Mouse (Mus musculus) adrenal gland, postnatal 25 days (tissue): ENCODE measurements around the gene E130308A19Rik. TPM values are rescaled to one million over a fixed set of nuclear protein-coding genes. Genes with fewer than 3 reads are reported as not detected.

ENCODE experiments used
- DNase-seq: peaks from one replicate; pipeline ENCODE4 v3.0.0; 2021; ENCODE audit warnings: mixed read lengths
- total RNA-seq: library from RNA; stranded (reverse); gene quantifications from 2 replicates; pipeline ENCODE4 v1.2.3, GENCODE M21; 2021

Gene E130308A19Rik
- total RNA-seq, 1 experiment from 2014 or later: 19.8 TPM

DNA sequence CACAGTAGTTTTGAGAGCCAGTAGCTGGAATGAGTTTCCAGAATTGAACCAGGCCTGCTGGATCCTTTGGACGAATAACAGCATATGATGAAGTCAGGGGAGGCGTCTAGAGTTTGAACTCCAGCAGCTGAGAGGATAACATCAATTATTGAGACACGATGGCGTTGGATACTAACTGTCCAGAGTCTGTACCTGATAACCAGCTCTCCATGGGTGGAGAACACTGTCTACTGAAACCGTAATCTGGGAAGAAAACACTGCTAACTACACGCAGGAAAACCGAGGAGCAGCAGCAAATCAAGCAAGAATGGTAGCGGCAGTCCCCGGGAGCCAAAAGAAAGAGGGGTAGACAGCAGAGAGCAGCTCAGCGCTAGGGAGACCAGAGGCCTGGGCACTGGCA lies 56.9 kb downstream of the E130308A19Rik start:
- no peak for DNase-seq

DNA sequence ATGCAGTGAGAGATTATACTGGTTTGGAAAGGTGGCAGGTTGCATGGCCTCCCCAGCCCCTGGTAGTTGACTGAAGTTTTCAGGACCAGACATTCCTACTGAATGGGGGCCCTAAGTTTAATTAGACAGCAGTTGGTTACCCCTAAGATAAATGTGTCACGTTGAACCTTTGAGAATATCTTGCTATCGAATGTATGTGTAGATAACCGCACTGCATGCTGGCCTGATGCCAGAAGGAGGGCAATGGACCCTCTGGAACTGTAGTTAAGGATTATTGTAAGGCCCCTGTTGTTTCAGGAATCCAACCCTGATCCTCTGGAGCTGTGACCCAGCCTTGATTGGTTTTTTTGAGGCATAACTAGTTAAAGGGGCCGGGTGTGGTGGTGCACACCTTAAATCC lies 58.3 kb downstream of the E130308A19Rik start:
- DNase-seq: no peak

- no peak for DNase-seq
Measured at GRCm38 (mm10) chr4:59686716-59687115, 60.7 kb downstream of the E130308A19Rik start.

DNA sequence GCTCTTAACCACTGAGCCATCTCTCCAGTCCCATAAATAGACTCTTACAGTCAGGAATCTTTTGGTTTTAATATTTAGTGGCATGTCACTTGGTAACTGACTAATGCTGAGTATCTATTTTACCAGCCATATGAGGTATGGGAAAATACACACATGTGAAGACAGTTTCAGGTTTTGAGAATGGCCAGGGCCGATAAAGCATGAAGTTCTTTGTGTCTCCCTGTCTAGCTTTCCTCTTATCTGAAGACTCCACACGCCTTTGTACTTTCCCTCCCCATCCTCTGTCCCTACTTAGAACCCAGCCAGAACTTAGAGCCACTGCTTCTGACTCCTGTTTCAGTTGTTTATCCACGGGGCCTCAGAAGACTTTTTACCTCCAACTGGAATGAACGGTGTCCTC lies 63.0 kb downstream of the E130308A19Rik start:
- DNase-seq: no peak

DNA sequence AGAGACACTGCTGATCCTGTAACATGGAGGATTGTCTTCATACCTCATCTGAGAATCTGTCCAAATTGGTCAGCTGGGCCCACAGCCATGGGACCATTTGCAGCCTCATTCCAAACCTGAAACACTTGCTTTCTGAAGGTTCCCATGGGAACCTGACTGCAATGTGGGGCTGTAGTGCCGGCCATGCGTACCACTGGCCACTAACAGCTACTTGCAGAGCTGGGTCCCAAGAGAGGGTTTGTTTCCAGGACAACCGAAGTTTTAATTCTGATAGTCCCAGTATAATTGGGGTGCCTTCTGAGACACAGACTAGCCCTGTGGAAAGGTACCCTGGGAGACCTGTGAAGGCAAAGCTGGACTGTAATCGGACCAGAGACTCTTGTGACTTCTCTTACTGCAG lies 64.1 kb downstream of the E130308A19Rik start:
- no peak for DNase-seq

DNA sequence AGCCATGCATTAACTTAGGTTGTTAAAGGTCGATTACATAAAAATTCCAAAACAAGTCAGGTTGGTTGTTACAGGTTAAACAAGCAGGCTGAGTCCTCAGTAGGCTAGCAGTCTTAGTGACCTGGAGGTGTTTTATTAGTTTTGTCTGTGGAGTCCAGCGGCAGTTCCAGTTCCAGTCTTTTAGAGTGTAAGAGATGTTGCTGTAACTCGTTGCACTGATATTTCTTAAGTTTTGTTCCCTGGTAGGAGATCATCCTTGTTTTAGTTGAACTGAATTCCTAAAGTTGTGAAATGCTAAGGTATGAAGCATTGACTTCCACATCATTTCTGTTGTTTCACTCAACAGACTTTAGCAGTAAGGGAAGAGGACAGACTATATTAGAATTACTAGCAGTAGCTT lies 70.8 kb downstream of the E130308A19Rik start:
- no peak for DNase-seq

DNA sequence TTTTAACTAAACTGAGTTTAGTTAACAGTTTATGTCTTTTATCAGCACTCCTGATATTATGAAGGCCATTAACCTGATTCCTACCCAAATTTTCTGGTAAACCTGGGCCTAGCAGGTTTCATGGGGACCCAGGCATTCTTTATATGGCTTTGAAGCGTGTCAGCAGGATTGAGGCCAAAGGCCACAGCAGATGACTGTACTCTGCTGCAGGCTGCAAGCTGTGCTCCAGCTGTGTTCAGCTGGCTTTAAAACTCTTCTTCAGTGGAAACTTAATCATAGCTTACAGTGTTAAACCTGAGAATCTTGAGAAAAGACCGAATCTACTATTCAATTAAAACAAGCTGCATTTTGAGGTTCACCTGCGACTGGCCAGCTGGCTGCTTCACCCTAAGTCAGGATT lies 71.9 kb downstream of the E130308A19Rik start:
- DNase-seq: no peak

DNA sequence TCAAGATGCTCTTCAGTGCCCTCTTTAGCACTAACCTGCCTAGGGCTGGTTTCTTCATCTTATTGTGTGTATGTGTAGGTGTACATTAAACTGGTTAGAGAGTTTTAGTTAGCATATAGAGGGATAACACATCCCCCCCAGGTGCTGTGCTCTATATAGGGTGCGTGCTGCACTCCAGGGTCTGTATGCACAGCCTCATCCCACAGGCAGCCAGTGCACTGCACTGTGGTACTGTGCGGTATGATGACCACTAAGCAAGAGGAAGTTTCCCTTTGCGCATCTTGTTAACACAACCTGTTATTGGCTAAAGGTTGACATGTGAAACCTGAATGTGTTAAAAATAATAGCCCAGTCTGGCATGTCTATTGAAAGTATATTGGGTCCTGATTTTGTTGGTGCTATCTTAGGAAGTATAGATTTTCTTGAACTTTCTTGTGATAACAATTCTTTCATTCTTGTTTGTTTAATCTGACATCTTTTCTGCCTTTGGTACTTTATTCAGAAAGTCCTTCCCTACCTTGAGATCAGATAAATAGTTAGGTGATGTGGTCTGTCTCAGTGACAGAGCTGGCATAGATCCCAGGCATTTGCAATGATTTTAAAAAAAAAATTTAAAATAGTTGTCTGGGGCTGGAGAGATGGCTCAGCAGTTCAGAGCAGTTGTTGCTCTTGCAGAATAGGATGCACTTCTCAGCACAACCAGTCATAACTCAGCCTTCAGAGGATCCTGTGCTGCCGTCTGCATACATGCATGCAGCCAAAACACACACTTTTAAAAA lies 73.2 kb downstream of the E130308A19Rik start:
- DNase-seq: no peak

DNA sequence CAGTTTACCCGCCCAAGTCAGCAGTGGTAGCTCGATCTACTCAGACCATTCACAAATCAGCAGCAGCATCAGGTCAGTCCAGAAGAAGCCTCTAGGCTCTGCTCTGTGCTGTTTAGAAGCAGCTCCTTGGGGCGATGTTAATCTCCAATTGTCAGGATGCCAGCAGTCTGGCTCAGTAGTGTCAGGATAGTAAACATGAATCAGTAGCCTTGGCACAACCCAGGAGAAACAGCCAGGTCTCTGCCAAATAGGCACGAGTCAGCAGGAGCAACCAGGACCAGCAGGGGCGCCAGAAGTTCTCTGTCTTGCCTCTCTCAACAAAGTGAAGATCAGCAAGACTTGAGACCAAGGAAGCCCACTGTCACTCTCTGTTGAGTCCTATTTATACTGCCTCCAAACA lies 83.3 kb downstream of the E130308A19Rik start:
- DNase-seq: peak; percentile 62

- no peak for DNase-seq
Measured at GRCm38 (mm10) chr4:59710736-59711389, 84.9 kb downstream of the E130308A19Rik start.

DNA sequence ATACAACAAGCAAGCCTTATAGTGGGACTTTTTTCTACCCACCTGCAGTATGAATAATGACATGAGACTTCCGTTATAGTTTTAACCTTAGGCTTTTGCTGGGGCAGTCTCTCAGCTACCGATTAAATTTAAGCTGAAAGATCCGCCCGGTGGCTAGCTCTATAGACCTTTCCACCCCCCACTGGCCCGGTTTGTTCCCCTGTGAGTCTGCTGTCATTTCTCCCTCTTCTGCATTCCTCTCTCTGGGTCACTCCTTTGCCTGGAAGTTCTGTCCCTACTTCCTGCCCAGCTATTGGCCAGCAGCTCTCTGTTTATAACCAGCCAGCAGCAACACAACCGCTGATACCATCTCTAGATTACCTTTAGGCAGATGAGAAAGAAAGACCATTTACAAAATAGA lies 86.4 kb downstream of the E130308A19Rik start:
- DNase-seq: no peak

DNA sequence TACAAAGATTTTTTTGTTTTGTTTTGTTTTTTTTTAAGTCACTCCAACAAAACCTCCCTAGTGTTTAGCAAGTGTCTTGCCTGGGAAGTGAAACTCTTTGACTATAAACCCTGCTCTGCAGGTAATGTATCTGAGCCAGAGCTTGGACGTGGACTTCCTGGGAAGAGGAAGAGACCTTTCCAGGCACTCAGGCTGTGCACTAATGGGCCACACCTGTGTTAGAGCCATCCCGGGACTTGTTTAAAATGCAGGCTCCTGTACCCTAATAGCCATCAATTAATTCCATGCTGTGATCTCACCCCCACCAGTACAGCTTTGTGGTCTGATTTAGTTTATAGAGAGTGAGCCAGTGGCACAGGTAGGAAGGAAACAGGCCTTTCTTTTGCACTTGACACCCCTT lies 86.9 kb downstream of the E130308A19Rik start:
- no peak for DNase-seq

- DNase-seq: no peak
Measured at GRCm38 (mm10) chr4:59714472-59714871, 88.5 kb downstream of the E130308A19Rik start.

- DNase-seq: no peak
Measured at GRCm38 (mm10) chr4:59714926-59715325, 88.9 kb downstream of the E130308A19Rik start.

DNA sequence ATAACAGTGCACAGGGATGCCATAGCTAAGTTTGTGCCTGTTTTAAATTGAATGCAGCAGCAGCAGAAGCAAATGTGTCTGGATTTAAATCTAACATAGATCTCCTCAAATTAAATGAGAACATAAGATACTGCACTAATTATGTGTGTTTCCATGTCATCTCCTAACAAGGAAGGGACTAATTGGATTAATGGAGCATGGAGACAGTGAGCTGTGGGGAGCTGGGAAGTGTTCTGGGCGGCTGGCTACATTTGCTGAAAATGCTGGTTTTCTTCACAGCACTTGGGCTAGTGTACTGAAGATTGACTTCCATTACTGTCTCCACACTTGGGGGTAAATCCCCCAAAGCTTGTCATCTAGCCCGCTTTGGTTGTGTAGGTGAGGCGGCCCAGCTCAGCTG lies 89.5 kb downstream of the E130308A19Rik start:
- DNase-seq: no peak

DNA sequence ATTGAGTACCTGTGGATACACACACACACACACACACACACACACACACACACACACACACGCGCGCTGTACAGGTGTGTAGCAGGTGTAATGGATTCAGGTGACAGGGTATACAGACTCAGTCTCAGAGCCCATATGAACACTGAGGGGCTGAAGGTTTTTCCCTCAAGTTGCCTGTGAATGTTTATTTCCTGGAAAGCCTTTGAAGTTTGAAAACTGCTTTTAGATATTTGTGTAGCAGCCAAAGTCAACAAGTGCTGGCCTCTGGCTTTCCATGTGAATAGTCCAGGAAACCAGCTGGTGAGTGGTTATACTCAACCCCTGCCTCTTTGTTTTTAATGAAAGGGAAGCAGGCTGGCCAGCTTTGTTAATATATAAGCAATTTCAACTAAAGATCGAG lies 91.3 kb downstream of the E130308A19Rik start:
- DNase-seq: no peak

- DNase-seq: no peak
Measured at GRCm38 (mm10) chr4:59718542-59718941, 92.5 kb downstream of the E130308A19Rik start.

DNA sequence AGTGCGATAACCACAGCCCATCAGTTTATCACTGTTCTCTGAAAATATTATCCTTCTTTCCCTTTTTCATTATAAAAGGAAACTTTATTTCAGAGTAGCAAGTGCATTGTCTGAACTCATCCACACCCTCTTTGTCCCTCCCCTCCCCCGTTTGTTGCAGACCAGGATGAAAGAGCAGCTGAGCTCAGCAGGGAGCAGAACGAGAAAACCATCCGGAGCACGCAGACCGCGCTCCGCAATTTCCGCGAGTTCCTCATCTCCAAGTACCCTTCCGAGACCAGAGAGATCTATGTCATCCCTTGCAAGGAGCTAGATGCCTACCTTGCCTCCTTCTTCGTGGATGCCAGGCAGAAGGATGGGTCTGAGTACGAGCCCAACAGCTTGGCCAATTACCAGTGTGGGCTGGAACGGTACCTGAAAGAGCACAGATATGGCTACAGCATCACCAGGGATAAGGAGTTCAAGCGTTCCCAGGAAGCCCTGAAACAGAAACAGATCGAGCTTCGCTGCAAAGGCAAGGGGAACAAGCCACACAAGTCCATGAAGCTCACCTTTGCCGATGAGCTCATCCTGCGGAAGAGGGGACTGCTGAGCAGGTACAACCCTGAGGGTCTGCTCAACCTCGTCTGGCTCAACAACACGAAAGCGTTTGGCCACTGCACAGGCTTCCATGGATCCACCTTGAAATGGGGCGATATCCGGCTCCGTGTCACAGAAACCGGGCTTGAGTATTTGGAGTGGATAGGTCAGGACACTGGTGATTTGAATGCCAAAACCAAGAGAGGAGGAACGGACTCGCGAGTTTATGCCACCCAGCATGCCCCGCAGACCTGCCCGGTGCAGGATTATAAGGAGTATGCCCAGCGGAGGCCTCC lies 93.7 kb downstream of the E130308A19Rik start:
- DNase-seq: no peak

DNA sequence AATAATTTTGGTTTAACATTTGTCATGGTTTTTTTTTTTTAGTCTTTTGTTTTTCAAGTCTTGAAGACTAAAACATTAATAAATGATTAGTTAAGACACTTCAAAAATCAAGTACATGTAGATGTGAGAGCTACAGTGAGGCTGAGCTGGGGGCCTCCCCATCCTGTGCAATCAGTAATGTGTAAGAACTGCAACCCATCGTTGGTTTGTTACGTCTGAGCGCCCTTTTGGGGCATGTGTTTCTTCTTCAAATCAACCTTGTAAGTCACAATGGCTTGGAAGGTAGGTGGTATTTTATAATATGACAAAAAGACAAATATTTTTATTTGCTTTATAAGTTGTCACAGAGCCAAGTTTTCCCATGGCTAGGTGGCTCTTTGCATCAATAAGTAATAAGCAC lies 95.8 kb downstream of the E130308A19Rik start:
- no peak for DNase-seq

GRCm38 (mm10) chr4:59725579-59725978 lies 99.6 kb downstream of the E130308A19Rik start:
- DNase-seq: no peak

GRCm38 (mm10) chr4:59726501-59726900 lies 100.5 kb downstream of the E130308A19Rik start:
- no peak for DNase-seq

DNA sequence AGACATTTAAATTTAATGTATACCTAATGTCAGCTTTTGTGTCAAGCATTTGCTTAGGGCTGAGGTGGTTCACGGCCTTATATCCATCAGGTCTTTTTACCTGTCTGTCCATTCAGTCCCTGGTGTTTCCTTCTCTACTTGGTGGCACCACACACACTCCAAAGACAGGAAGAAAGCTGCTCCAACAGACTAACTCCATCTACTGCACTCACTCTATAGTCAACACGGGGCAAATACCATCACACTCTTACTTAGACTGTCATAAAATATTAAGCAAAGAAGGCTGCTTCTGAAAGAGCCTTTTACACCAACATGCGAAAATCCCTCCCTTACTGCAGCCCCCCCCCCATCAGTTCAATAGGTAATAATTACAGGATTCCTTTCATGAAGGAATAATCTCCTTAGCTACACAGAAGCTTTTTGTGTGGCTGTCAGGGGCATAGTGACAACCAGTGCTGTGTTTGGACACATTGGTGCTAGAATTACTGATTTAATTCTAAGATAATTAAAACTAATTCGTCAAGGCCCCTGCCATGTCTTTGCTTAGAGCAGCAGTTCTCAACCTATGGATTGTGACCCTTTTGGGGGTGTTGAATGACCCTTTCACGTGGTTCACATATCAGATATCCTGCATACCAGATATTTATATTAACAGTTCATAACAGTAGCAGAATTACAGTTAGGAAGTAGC lies 101.3 kb downstream of the E130308A19Rik start:
- DNase-seq: no peak
